Mouse (Mus musculus): Measurements from ENCODE around the gene Mei1. TPM values are rescaled to one million over a fixed set of nuclear protein-coding genes. Genes with fewer than 3 reads are reported as not detected.

The Mei1 gene
- polyA plus RNA-seq, 1 experiment from 2014 or later, result 0.14 TPM

DNA sequence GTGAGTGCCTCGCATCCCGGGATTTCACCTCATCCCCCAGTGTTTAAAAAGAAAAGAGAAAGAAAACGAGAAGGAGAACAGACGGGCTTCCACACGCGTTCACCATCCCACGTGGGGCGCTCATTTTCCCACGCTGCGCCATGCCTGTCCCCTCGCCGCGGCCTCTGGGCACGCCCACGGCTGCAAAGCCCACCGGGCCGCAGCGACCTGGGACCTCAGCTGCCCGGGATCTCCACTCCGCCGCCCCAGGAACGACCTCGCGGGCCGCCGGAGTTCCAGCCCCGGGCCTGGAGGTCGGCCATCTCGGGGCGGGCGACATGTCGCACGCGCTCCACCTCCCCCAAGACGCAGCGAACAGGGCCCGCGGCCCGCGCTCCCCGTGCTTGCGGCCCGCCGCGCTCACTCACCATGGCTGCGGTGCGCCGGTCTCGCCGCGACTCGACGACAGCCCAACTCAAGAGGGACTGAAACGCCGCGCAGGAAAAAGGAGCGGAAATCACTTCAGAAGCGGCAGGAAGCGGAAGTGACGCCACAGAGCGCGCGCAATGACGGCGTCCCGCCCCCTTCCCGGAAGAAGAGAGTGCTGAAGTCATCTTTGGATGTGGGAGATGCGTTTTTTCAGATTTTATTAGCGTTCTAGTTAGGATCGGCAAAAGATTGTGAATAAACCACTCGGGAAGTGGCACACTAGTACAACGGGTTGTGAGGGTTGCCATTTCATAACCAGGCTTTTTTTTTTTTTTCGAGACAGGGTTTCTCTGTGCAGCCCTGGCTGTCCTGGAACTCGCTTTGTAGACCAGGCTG, 22.5 kb upstream of the Mei1 start, which contains the start of gene Snu13:
TSS of gene Snu13 (minus strand) at position 519 of the 804 bp plus-strand sequence.
- H3K4me1 ChIP-seq, result peaks cover 18% of the 10 kb centered on the region
- peak within 1 kb of the TSS; percentile 93 for H3K4me2 ChIP-seq (replicated peaks)
- H3K36me3 ChIP-seq, result peaks cover 14% of the 10 kb centered on the region
- ATAC-seq (ENCODE audit: low FRiP score), result peak; percentile 86
- peak within 1 kb of the TSS; percentile 83 for H3K27ac ChIP-seq
- H3K9ac ChIP-seq, result peak within 1 kb of the TSS; percentile 87
- WGBS, result under 1% methylated on average over 73 of the region's 74 CpGs
- 0 out of 2 replicates have a peak, but pooled peaks cover 3% of the 10 kb centered on the region for H3K27me3 ChIP-seq
- H3K9me3 ChIP-seq (replicated peaks), result no peaks in the 10 kb centered on the region
- H3K4me3 ChIP-seq, result peak within 1 kb of the TSS; percentile 94

DNA sequence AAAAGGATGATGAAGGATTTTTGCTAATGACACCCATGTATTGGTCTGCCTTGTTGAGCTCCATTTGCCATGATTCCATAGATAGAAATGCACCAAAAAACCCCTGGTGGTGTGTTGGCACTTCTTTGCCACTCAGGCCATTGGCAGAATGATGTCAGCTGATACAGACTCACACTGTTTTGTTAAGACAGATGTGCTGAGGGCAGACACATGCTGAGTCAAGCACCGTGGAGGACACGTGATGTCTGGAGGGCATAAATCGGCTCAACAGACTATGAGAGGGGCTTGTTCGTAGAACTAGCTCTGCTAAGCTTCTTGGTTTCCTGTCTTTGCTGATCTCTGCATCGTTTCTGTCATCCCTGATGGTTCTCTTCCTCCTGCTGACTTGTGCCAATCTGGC, 17.3 kb upstream of the Mei1 start:
- Histone ChIP-seq H3K4me1 (0 out of 2 replicates have a peak, but pooled peaks cover 2% of the 10 kb centered on the region), H3K27ac (no peak overlapping the region), H3K9me3 (replicated peaks) (no peaks in the 10 kb centered on the region), H3K9ac (no peak overlapping the region), H3K36me3 (no peaks in the 10 kb centered on the region), H3K4me2 (replicated peaks) (no peak overlapping the region), H3K4me3 (no peak overlapping the region), H3K27me3 (peaks cover 10% of the 10 kb centered on the region; the same call in 1 of the 2 replicates)
- no peak for ATAC-seq (ENCODE audit: low FRiP score)
- 75% methylated on average over 5 of the region's 5 CpGs for WGBS

DNA sequence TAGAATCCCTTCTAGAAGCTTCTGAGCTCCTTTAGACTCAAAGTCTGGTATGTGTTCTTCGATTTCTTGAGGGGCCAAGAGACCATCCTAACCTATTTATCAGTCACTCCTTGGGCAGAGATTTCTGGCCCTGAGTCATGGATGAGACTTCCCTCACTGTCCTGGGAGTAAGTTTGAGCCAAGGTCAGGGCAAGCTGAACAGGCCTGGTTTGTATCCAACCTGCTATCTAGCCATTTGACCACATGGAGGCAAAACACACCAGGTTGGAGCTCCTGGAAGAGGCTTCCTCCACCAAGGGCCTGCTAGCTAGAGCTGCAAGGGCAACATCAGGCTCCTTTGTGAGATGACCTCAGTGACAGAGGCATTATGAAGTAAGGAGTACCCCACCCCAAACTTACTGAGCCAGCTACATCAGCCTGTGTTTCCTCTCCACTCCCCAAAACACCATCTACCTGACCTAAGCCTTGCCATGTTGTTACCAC, 11.0 kb upstream of the Mei1 start, which contains the start of gene 4930407I10Rik:
TSS of gene 4930407I10Rik (plus strand) at position 433 of the 483 bp plus-strand sequence.
- H3K36me3 ChIP-seq, result no peaks in the 10 kb centered on the region
- H3K9ac ChIP-seq, result no peak within 1 kb of the TSS
- H3K27me3 ChIP-seq, result peaks cover 23% of the 10 kb centered on the region
- WGBS, result 83% methylated on average over 1 of the region's 1 CpGs
- ATAC-seq (ENCODE audit: low FRiP score), result no peak
- no peaks in the 10 kb centered on the region for H3K9me3 ChIP-seq (replicated peaks)
- H3K4me3 ChIP-seq, result no peak within 1 kb of the TSS
- no peak within 1 kb of the TSS for H3K4me2 ChIP-seq (replicated peaks)
- H3K27ac ChIP-seq, result no peak within 1 kb of the TSS
- no peaks in the 10 kb centered on the region for H3K4me1 ChIP-seq

DNA sequence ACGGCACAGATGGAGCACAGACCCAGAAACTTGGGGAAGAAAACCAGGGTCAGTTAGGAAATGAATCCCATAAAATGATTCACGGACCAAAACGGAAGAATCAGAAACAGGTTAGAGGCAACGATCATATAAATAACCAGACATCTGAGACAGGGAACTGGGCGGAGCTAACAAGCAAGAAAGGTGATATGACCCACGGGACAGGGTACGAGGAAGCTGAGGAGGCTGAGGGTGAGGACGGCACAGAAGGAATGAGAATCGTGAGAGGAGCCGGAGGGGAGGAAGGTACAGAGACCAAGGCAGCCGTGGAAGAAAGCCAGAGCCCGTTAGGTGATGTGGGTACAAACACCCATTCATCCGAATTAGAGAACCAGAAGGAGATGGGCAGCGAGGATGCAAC, 5.9 kb upstream of the Mei1 start:
- H3K9ac ChIP-seq, result 0 out of 2 replicates have a peak overlapping the region, but pooled peaks have one; percentile 2
- no peak overlapping the region for H3K27ac ChIP-seq
- no peak overlapping the region for H3K4me2 ChIP-seq (replicated peaks)
- no peaks in the 10 kb centered on the region for H3K36me3 ChIP-seq
- no peak for ATAC-seq (ENCODE audit: low FRiP score)
- H3K4me3 ChIP-seq, result no peak overlapping the region
- H3K9me3 ChIP-seq (replicated peaks), result no peaks in the 10 kb centered on the region
- H3K27me3 ChIP-seq, result peaks cover 47% of the 10 kb centered on the region
- WGBS, result 65% methylated on average over 14 of the region's 14 CpGs
- H3K4me1 ChIP-seq, result no peaks in the 10 kb centered on the region

DNA sequence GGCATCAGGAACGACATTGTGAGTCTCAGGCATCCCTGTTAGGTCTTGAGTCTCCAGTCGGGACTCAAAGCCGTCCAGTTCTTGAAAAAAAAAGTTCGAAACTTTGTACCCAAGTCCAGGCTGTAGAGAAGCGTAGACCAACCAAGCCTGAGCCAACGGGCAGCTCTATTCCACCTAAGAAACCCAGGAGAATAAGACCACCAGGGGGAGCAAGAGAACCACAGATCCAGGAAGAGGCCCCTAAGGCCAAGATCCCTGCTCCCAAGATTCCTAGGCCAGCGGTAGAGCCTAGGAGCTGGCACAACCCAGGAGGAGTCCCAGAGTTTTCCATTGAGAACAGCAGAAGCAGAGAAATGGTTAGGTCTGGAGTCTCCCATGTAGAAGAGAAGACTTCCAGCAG, 4.3 kb upstream of the Mei1 start:
- Histone ChIP-seq H3K27me3 (peaks cover 60% of the 10 kb centered on the region), H3K4me3 (no peak overlapping the region), H3K9me3 (replicated peaks) (no peaks in the 10 kb centered on the region; the same call in 1 of the 2 replicates), H3K36me3 (no peaks in the 10 kb centered on the region), H3K4me1 (peaks cover 5% of the 10 kb centered on the region; the same call in 1 of the 2 replicates), H3K4me2 (replicated peaks) (no peak overlapping the region), H3K9ac (no peak overlapping the region), H3K27ac (no peak overlapping the region)
- ATAC-seq (ENCODE audit: low FRiP score), result no peak
- 15% methylated on average over 7 of the region's 7 CpGs for WGBS

DNA sequence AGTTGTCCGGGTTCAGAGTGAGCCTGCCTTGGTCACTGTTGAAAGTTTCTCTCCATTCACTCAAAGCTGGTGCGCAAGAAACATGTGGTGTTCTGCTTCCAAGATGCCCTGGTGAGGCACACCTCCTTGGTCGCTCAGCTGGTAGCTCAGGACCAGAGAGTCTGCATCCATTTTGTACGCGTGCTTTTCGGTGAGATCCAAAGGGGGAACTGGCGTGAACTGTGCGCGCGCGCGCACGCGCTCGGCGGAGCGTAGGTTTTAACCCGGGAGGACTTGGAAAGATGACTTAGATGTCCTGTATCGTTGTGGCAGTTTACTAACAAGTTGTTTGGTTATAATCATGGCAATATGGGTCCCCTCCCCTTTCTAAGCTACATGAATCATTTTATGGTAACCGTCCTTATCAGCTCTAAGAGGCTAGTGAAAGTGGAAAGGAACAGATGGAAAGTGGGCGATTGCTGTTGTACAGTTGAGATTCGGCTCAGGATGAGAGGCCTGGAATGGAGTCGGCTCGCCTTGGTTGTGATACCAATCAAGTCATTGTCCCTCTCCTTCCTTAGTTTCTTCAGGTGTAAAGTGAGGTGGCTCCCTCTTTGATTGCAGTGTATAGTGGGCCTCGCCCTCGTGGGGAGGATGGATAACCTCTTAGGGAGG, 2.1 kb downstream of the Mei1 start:
- no peaks in the 10 kb centered on the region for H3K36me3 ChIP-seq
- no peaks in the 10 kb centered on the region; the same call in 1 of the 2 replicates for H3K9me3 ChIP-seq (replicated peaks)
- peaks cover 39% of the 10 kb centered on the region for H3K27me3 ChIP-seq
- WGBS, result 89% methylated on average over 26 of the region's 26 CpGs
- peaks cover 5% of the 10 kb centered on the region; the same call in 1 of the 2 replicates for H3K4me1 ChIP-seq
- no peak overlapping the region for H3K9ac ChIP-seq
- H3K4me3 ChIP-seq, result no peak overlapping the region
- H3K27ac ChIP-seq, result no peak overlapping the region
- H3K4me2 ChIP-seq (replicated peaks), result no peak overlapping the region
- no peak for ATAC-seq (ENCODE audit: low FRiP score)

DNA sequence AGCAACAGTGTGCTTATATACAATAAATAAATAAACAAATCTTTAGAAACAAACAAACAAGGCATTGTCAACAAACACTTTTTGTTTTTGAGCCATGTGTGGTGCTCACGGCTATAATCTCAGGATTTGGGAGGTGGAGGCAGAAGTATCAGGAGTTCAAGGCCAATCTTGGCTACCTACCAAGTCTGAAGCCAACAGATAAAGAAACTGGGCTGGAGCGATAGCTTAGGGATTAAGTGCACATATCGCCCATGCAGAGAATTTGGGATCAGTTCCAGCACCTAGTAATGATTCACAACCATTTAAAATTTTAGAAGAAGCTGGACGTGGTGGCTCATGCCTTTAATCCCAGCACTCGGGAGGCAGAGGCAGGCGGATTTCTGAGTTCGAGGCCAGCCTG, 3.7 kb downstream of the Mei1 start:
- Histone ChIP-seq H3K27ac (no peak overlapping the region), H3K36me3 (no peaks in the 10 kb centered on the region), H3K9me3 (replicated peaks) (no peaks in the 10 kb centered on the region; the same call in 1 of the 2 replicates), H3K9ac (no peak overlapping the region), H3K4me2 (replicated peaks) (no peak overlapping the region), H3K4me3 (no peak overlapping the region), H3K4me1 (peaks cover 5% of the 10 kb centered on the region; the same call in 1 of the 2 replicates), H3K27me3 (peaks cover 38% of the 10 kb centered on the region)
- 92% methylated on average over 7 of the region's 7 CpGs for WGBS
- ATAC-seq (ENCODE audit: low FRiP score), result no peak

DNA sequence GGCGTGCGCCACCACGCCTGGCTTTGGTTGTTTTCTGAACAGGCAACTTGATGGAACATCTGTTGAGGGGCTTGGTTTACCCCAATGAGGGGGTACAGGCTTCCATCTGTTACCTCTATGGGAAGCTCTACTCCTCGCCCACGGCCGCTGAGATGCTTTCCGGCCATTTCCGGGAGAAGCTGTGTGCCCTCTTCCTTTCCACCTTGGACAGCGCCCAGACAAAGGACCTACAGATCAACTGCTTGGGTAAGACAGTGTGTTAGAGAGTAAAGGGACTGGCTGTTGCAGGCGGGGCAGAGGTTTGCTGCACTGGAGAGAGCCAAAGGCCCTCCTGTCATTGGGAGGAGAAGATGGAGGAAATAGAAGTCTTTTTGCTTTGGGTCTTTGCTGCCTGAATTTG, 10.1 kb downstream of the Mei1 start:
- H3K27ac ChIP-seq, result no peak overlapping the region
- no peaks in the 10 kb centered on the region for H3K36me3 ChIP-seq
- H3K9me3 ChIP-seq (replicated peaks), result no peaks in the 10 kb centered on the region
- 64% methylated on average over 10 of the region's 10 CpGs for WGBS
- ATAC-seq (ENCODE audit: low FRiP score), result no peak
- H3K4me1 ChIP-seq, result no peaks in the 10 kb centered on the region
- H3K27me3 ChIP-seq, result peaks cover 6% of the 10 kb centered on the region; the same call in 1 of the 2 replicates
- H3K4me3 ChIP-seq, result no peak overlapping the region
- H3K4me2 ChIP-seq (replicated peaks), result no peak overlapping the region
- H3K9ac ChIP-seq, result no peak overlapping the region

DNA sequence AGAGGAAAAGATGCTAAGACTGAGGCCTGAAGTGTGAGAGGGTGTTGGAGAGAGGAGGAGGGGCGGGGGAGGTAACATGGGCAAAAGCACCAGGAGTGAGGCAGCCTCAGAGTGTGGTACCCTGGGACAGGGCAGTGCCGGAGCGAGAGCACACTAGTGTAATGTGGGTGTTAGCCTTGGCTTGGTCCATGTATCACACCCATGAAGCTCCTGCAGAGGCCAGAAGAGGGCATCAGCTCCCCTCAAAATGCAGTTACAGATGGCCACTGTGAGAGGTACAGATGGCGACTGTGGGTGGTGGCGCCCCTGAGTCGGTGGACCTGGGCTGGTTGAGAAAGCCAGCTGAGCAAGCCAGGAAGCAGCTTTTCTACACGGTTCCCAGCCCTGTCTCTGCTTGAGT, 11.4 kb downstream of the Mei1 start:
- Histone ChIP-seq H3K27ac (no peak overlapping the region), H3K36me3 (no peaks in the 10 kb centered on the region), H3K4me2 (replicated peaks) (no peak overlapping the region), H3K9me3 (replicated peaks) (no peaks in the 10 kb centered on the region), H3K9ac (no peak overlapping the region), H3K4me3 (no peak overlapping the region), H3K27me3 (peaks cover 6% of the 10 kb centered on the region), H3K4me1 (no peaks in the 10 kb centered on the region)
- no peak for ATAC-seq (ENCODE audit: low FRiP score)
- 33% methylated on average over 7 of the region's 7 CpGs for WGBS

DNA sequence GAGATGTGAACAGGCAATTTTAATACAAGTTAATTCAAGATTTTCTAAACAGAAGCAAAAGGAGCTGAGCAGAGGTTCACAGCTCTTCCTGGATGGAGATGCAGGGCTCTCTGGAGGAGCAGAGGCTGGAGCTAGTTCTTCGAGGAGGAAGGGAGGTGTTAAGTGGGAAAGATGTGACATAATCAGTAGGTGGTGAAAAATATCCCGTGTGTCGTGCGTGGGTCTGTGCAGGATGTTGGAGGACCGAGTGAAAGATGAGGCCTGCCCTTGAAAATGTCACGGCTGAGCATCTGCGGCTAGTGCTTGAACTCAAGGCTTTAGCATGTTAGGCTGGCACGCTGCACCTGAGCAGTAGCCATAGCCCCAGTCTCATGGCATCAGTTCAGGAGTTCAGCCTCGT, 15.8 kb downstream of the Mei1 start:
- no peak overlapping the region for H3K27ac ChIP-seq
- H3K36me3 ChIP-seq, result no peaks in the 10 kb centered on the region
- no peaks in the 10 kb centered on the region for H3K9me3 ChIP-seq (replicated peaks)
- H3K9ac ChIP-seq, result no peak overlapping the region
- no peak overlapping the region for H3K4me3 ChIP-seq
- no peaks in the 10 kb centered on the region; the same call in none of the 2 replicates for H3K27me3 ChIP-seq
- H3K4me1 ChIP-seq, result 0 out of 2 replicates have a peak, but pooled peaks cover 3% of the 10 kb centered on the region
- no peak overlapping the region for H3K4me2 ChIP-seq (replicated peaks)
- WGBS, result 90% methylated on average over 9 of the region's 9 CpGs
- no peak for ATAC-seq (ENCODE audit: low FRiP score)

DNA sequence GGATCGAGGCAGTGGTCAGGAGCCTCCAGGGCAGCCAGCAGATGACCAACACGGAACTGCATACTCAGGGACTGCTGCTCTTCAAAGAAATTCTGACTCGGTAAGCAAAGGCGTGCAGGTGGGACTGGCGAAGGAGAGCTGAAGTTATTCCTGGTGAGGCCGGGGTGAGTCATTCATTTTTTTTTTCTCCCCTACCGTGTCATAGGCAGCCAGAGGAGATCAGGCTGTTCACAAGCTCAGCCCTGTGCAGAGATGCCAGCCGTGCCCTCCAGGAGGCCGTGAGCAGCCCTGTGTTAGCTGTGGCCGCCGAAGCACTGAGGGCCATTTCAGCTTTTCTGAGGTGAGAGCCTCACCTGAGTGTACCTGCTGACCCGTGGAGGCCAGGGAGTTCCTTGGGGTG, 16.3 kb downstream of the Mei1 start:
- ATAC-seq (ENCODE audit: low FRiP score), result no peak
- H3K4me1 ChIP-seq, result 0 out of 2 replicates have a peak, but pooled peaks cover 3% of the 10 kb centered on the region
- 83% methylated on average over 12 of the region's 12 CpGs for WGBS
- no peaks in the 10 kb centered on the region for H3K9me3 ChIP-seq (replicated peaks)
- H3K4me3 ChIP-seq, result no peak overlapping the region
- H3K4me2 ChIP-seq (replicated peaks), result no peak overlapping the region
- no peaks in the 10 kb centered on the region; the same call in none of the 2 replicates for H3K27me3 ChIP-seq
- H3K36me3 ChIP-seq, result no peaks in the 10 kb centered on the region
- H3K9ac ChIP-seq, result no peak overlapping the region
- H3K27ac ChIP-seq, result no peak overlapping the region

DNA sequence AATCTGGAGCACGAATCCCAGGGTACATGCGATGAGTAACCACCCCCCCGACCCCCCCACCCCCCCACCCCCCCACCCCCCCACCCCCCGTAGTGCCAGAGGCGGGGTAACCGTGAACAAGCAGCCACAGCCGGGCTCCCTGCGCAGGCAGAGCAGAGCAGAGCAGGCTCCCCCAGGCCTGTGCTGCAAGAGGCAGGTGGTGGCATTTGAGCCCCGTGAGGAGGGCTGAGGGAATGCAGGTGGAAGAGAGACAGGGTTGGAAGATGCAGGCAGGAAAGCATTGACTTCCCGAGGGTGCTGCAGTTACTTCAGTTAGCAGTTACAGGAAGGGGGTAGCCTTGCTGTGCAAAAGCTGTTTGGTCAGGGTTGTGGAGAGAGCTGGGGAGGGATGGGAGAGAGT, 17.5 kb downstream of the Mei1 start:
- WGBS, result 12% methylated on average over 10 of the region's 10 CpGs
- Histone ChIP-seq H3K9ac (no peak overlapping the region), H3K4me1 (0 out of 2 replicates have a peak, but pooled peaks cover 3% of the 10 kb centered on the region), H3K27ac (no peak overlapping the region), H3K36me3 (no peaks in the 10 kb centered on the region), H3K4me3 (no peak overlapping the region), H3K9me3 (replicated peaks) (no peaks in the 10 kb centered on the region), H3K4me2 (replicated peaks) (no peak overlapping the region), H3K27me3 (no peaks in the 10 kb centered on the region; the same call in none of the 2 replicates)
- ATAC-seq (ENCODE audit: low FRiP score), result no peak
